Mouse (Mus musculus): ENCODE measurements around the gene Slc22a21.
A peak's percentile ranks its signal among the peaks of the same experiment; 100 is the strongest.

DNA sequence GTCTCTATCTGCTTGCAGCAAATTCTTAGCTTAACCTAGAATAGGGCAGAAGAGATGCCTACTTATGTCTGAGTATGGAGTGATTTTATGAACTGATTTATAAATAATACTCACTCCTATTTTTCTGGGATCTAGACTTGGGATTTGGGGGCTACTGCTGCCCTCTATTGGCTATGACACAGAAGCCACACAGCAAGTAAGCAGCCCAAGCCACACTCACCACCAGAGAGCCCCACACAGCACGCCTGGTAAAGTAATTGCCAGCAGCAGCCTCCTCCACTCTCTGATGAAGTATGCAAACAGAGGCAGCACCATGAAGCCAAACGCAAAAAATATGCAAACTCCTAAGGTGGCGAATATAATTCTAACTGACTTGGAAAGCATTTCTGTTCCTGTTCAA, 21.1 kb downstream of the Slc22a21 start:
- TF ChIP-seq CTCF (conservative IDR thresholded peaks at IDR 0.05; ENCODE audit: low read length) = peak; percentile 21
- no peak for TF ChIP-seq NANOG (IDR thresholded peaks at IDR 0.05; ENCODE audit: borderline replicate concordance, low read length)
- TF ChIP-seq POU5F1 (IDR thresholded peaks at IDR 0.05; ENCODE audit: borderline replicate concordance, low read length) = no peak
